Comparison of ENCODE assay signal across 7 mouse cellular contexts in the genomic region with DNA sequence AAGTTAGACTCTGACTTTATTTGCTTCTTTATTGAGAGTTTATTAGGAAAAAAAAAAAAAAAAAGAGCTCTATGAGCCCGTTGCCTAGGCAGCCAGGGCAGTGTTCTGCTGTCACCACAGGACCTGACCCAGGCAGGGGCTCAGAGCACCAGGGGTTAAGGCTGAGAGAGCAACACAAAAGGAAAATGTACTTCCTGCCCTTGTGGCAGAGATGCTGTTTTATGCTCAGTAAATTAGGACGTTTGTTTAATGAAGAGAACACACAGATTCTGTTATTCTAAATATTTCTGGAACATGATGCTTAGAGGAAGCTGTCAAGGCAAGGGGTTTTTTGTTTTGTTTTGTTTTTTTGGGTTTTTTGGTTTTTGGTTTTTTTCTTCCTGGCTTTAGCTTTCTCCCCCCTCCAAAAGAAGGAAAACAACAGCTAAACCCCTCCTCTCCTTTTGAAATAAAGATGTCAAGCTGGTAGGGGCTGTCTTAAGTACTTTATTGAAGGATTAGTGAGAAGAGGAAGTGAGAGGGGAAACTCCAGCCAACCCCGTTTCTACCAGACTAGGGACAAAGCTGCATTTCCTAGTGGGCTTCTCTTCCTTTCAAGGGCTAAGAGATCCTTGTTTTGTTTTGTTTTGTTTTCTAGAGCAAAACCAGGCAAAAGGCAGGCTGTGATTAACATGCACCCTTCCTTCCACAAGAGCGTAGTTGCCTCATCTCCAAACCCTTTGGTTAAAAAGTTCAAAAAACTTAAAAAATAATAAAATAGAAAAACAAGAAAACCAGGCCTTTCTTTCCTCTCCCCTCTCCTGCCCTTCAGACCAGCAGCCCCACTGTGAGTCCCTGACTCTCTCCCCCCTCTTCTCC. TPM values are rescaled to one million over a fixed set of nuclear protein-coding genes. Genes with fewer than 3 reads are reported as not detected.
DNase-seq lines count a peak whose midpoint lies in the region; ATAC-seq and TF ChIP-seq lines count a peak whose summit lies in the region.

No protein-coding gene starts in this region.

- DNase-seq in neural tube, embryonic 11.5 days (ENCODE audit: low spot score): no peak
- no peak for DNase-seq in neural tube, embryonic 10.5 days (ENCODE audit: extremely low spot score, low spot score)
- DNase-seq in limb, embryonic 11.5 days (ENCODE audit: low spot score): peak; percentile 52
- no peak for DNase-seq in layer of hippocampus, adult 8-10 months (ENCODE audit: low spot score in 2 of 2)
- DNase-seq in cerebellum, adult 2 months: no peak

- WGBS in neural tube, embryonic 11.5 days: 17% methylated on average over 4 of the region's 4 CpGs
- 31% methylated on average over 4 of the region's 4 CpGs for WGBS in embryonic facial prominence, embryonic 15.5 days
- WGBS in limb, embryonic 11.5 days: 15% methylated on average over 4 of the region's 4 CpGs
- WGBS in stomach, embryonic 15.5 days: 25% methylated on average over 4 of the region's 4 CpGs
- 42% methylated on average over 4 of the region's 4 CpGs for WGBS in cerebellum, adult 2 months

- 0 out of 2 replicates have a peak overlapping the region, but pooled peaks have one; percentile 33 for H3K9ac ChIP-seq in neural tube, embryonic 11.5 days (ENCODE audit: low read length)
- H3K9ac ChIP-seq in embryonic facial prominence, embryonic 15.5 days: no peak overlapping the region
- peak overlapping the region; percentile 22; the same call in 1 of the 2 replicates for H3K9ac ChIP-seq in limb, embryonic 11.5 days (ENCODE audit: low read length)
- peak overlapping the region; percentile 23; the same call in 1 of the 2 replicates for H3K9ac ChIP-seq in stomach, embryonic 15.5 days

- TF ChIP-seq POLR2A in cerebellum, adult 2 months (IDR thresholded peaks at IDR 0.05; ENCODE audit: borderline replicate concordance, insufficient read depth, low read length): no peak

- no peaks in the 10 kb centered on the region for H3K9me3 ChIP-seq in neural tube, embryonic 11.5 days (ENCODE audit: control insufficient read depth, low read length)
- no peaks in the 10 kb centered on the region for H3K9me3 ChIP-seq in embryonic facial prominence, embryonic 15.5 days (replicated peaks)
- no peaks in the 10 kb centered on the region for H3K9me3 ChIP-seq in limb, embryonic 11.5 days (ENCODE audit: control insufficient read depth, low read length)
- H3K9me3 ChIP-seq in stomach, embryonic 15.5 days: no peaks in the 10 kb centered on the region

- H3K4me1 ChIP-seq in neural tube, embryonic 11.5 days (ENCODE audit: control insufficient read depth, insufficient read depth, low read length): peaks cover 26% of the 10 kb centered on the region
- peaks cover 79% of the 10 kb centered on the region for H3K4me1 ChIP-seq in embryonic facial prominence, embryonic 15.5 days
- peaks cover 53% of the 10 kb centered on the region for H3K4me1 ChIP-seq in limb, embryonic 11.5 days (ENCODE audit: control insufficient read depth, insufficient read depth, low read length)
- H3K4me1 ChIP-seq in stomach, embryonic 15.5 days: peaks cover 57% of the 10 kb centered on the region
- peaks cover 33% of the 10 kb centered on the region for H3K4me1 ChIP-seq in cerebellum, adult 2 months (ENCODE audit: control insufficient read depth, insufficient read depth, low read length)

- no peak for TF ChIP-seq CTCF in cerebellum, adult 2 months (IDR thresholded peaks at IDR 0.05; ENCODE audit: borderline replicate concordance, insufficient read depth, low read depth, low read length)

- no peaks in the 10 kb centered on the region for H3K27me3 ChIP-seq in neural tube, embryonic 11.5 days (ENCODE audit: control insufficient read depth, insufficient read depth, low read length)
- H3K27me3 ChIP-seq in embryonic facial prominence, embryonic 15.5 days: no peaks in the 10 kb centered on the region
- H3K27me3 ChIP-seq in limb, embryonic 11.5 days (ENCODE audit: control insufficient read depth, insufficient read depth, low read length): no peaks in the 10 kb centered on the region
- H3K27me3 ChIP-seq in stomach, embryonic 15.5 days (replicated peaks): no peaks in the 10 kb centered on the region
- H3K27me3 ChIP-seq in cerebellum, adult 2 months (ENCODE audit: control insufficient read depth, insufficient read depth, low read length): no peaks in the 10 kb centered on the region

- H3K36me3 ChIP-seq in neural tube, embryonic 11.5 days (ENCODE audit: control insufficient read depth, insufficient read depth, low read length): no peaks in the 10 kb centered on the region
- H3K36me3 ChIP-seq in embryonic facial prominence, embryonic 15.5 days: no peaks in the 10 kb centered on the region
- H3K36me3 ChIP-seq in limb, embryonic 11.5 days (ENCODE audit: control insufficient read depth, insufficient read depth, low read length): no peaks in the 10 kb centered on the region
- no peaks in the 10 kb centered on the region for H3K36me3 ChIP-seq in stomach, embryonic 15.5 days

- H3K4me3 ChIP-seq in neural tube, embryonic 11.5 days (ENCODE audit: low read depth, low read length): no peak overlapping the region
- peak overlapping the region; percentile 92; the same call in 1 of the 2 replicates for H3K4me3 ChIP-seq in embryonic facial prominence, embryonic 15.5 days (replicated peaks)
- no peak overlapping the region; the same call in 1 of the 2 replicates for H3K4me3 ChIP-seq in limb, embryonic 11.5 days (ENCODE audit: low read depth, low read length)
- H3K4me3 ChIP-seq in stomach, embryonic 15.5 days (replicated peaks): peak overlapping the region; percentile 97
- H3K4me3 ChIP-seq in cerebellum, adult 2 months (replicated peaks; ENCODE audit: insufficient read depth, low read depth, low read length): no peak overlapping the region

- peak overlapping the region; percentile 90; the same call in 1 of the 2 replicates for H3K4me2 ChIP-seq in neural tube, embryonic 11.5 days (ENCODE audit: low read depth)
- H3K4me2 ChIP-seq in embryonic facial prominence, embryonic 15.5 days (replicated peaks): peak overlapping the region; percentile 85
- H3K4me2 ChIP-seq in limb, embryonic 11.5 days (ENCODE audit: low read depth, severe bottlenecking): peak overlapping the region; percentile 91
- peak overlapping the region; percentile 82 for H3K4me2 ChIP-seq in stomach, embryonic 15.5 days

- H3K27ac ChIP-seq in neural tube, embryonic 11.5 days (ENCODE audit: low read depth, low read length): no peak overlapping the region
- H3K27ac ChIP-seq in embryonic facial prominence, embryonic 15.5 days (replicated peaks): peak overlapping the region; percentile 74
- peak overlapping the region; percentile 77 for H3K27ac ChIP-seq in limb, embryonic 11.5 days (replicated peaks; ENCODE audit: low read depth, low read length)
- peak overlapping the region; percentile 98 for H3K27ac ChIP-seq in stomach, embryonic 15.5 days
- H3K27ac ChIP-seq in cerebellum, adult 2 months (ENCODE audit: insufficient read depth, low read length): no peak overlapping the region; the same call in 1 of the 2 replicates

- no peak for ATAC-seq in neural tube, embryonic 11.5 days (ENCODE audit: insufficient read depth, low FRiP score, low TSS enrichment)
- ATAC-seq in embryonic facial prominence, embryonic 15.5 days (ENCODE audit: insufficient number of reproducible peaks, low FRiP score, low TSS enrichment, low read depth): no peak
- ATAC-seq in limb, embryonic 11.5 days (ENCODE audit: insufficient number of reproducible peaks, low FRiP score, low TSS enrichment, low read depth): no peak
- ATAC-seq in stomach, embryonic 15.5 days (ENCODE audit: insufficient read depth, low FRiP score, low read depth): no peak

RNA-seq across cellular contexts. Expression of gene Myh9, which starts 3.2 kb away (rescaled TPM):
- 24.5 and 25.3 TPM in 2 replicates for polyA plus RNA-seq in neural tube, embryonic 11.5 days (2014; fragmentation: Nextera tagmentation; extraction: Ambion mirVana)
- polyA plus RNA-seq in embryonic facial prominence, embryonic 15.5 days (2015; fragmentation: Nextera tagmentation; extraction: Ambion mirVana): 41.1 and 41.7 TPM in 2 replicates
- 33.2 and 38.1 TPM in 2 replicates for polyA plus RNA-seq in limb, embryonic 11.5 days (2014; fragmentation: Nextera tagmentation; extraction: Ambion mirVana)
- 57.0 TPM in 2 replicates for polyA plus RNA-seq in stomach, embryonic 15.5 days (2015; fragmentation: Nextera tagmentation; extraction: Ambion mirVana)
- total RNA-seq in layer of hippocampus, adult 8-10 months (2022): 100 to 1,000 TPM in 3 of 4 experiments, 10 to 100 TPM in 1; 89.0 to 116 (median 104) TPM
- polyA plus RNA-seq in cerebellum, adult 2 months (2012; rRNA removed): 44.2 and 45.2 TPM in 2 replicates

Comparison
In these comparisons a context has a peak if more than half of its experiments do, and no peak if none do; other contexts are left out.
1. H3K27ac ChIP-seq: peak in embryonic facial prominence, embryonic 15.5 days (single experiment), limb, embryonic 11.5 days (single experiment) and stomach, embryonic 15.5 days (single experiment); none in neural tube, embryonic 11.5 days (single experiment) and cerebellum, adult 2 months (single experiment).
2. H3K4me3 ChIP-seq: peak in embryonic facial prominence, embryonic 15.5 days (single experiment) and stomach, embryonic 15.5 days (single experiment); none in neural tube, embryonic 11.5 days (single experiment), limb, embryonic 11.5 days (single experiment) and cerebellum, adult 2 months (single experiment).
3. Peak in every context shown above with its lines, with median percentiles within 50 percentile points of each other: H3K4me2 ChIP-seq.